Mouse (Mus musculus): Measurements from ENCODE around the gene Faxc. TPM values are rescaled to one million over a fixed set of nuclear protein-coding genes. Genes with fewer than 3 reads are reported as not detected.

The Faxc gene
- total and polyA plus RNA-seq, 3 experiments: not detected

DNA sequence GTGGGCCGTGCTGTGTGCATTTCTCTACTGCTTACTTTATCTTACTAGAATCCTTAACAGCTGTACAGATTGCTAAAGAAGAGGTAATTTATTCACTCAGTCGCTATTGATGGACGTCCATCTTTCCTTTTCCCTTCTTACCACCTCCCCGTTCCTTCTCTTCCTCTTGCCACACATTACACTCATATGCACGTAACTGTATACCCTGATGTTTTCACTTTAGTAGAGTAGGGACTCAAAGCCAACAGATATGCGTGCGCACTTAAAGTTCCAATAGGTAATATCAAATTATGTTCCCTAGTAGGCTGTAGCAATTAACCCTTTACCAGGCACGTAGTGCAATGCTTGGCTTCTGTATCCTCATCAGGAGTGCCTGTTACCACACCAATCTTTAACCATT lies 55.7 kb downstream of the Faxc start:
- no peak overlapping the region for H3K27ac ChIP-seq (ENCODE audit: control insufficient read depth, low read depth, low read length)
- DNase-seq (ENCODE audit: low read depth, low spot score): no peak
- no peaks in the 10 kb centered on the region for H3K27me3 ChIP-seq (ENCODE audit: control insufficient read depth in 1 of 2, insufficient read depth in 2 of 2, low read length in 2 of 2)
- H3K79me2 ChIP-seq (ENCODE audit: control insufficient read depth, insufficient read depth, low read length, poor library complexity): no peaks in the 10 kb centered on the region
- H3K9me3 ChIP-seq (replicated peaks; ENCODE audit: insufficient read depth, low read length): no peaks in the 10 kb centered on the region
- H3K9ac ChIP-seq (ENCODE audit: control insufficient read depth, low read depth, low read length, poor library complexity, severe bottlenecking): no peak overlapping the region
- no peaks in the 10 kb centered on the region for H3K4me1 ChIP-seq (ENCODE audit: control insufficient read depth in 1 of 2, insufficient read depth in 2 of 2, low read length in 2 of 2)
- H3K36me3 ChIP-seq (ENCODE audit: control insufficient read depth in 1 of 2, insufficient read depth in 2 of 2, low read length in 2 of 2): no peaks in the 10 kb centered on the region
- no peak overlapping the region for H3K4me3 ChIP-seq (ENCODE audit: control insufficient read depth in 1 of 2, insufficient read depth in 1 of 2, low read depth in 2 of 2, low read length in 2 of 2)
- TF ChIP-seq MYB (IDR thresholded peaks at IDR 0.05; ENCODE audit: low read depth, low read length) (no peak), GABPA (IDR thresholded peaks at IDR 0.05; ENCODE audit: low read depth, low read length) (no peak), SMC3 (IDR thresholded peaks at IDR 0.05; ENCODE audit: low read depth, low read length) (no peak), CTCF (IDR thresholded peaks at IDR 0.05 in 2 of 3, conservative IDR thresholded peaks at IDR 0.05 in 1 of 3; ENCODE audit: control insufficient read depth in 1 of 3, insufficient read depth in 1 of 3, low read depth in 2 of 3, low read length in 3 of 3, poor library complexity in 1 of 3, severe bottlenecking in 1 of 3) (no peak), ZKSCAN1 (IDR thresholded peaks at IDR 0.05; ENCODE audit: low read depth, low read length) (no peak), SIN3A (IDR thresholded peaks at IDR 0.05; ENCODE audit: low read length) (no peak), MYC (IDR thresholded peaks at IDR 0.05; ENCODE audit: low read depth, low read length) (no peak), EP300 (IDR thresholded peaks at IDR 0.05; ENCODE audit: low read depth in 1 of 2, low read length in 2 of 2) (no peak), E2F4 (IDR thresholded peaks at IDR 0.05; ENCODE audit: borderline replicate concordance, low read depth, low read length) (no peak), GATA1 (IDR thresholded peaks at IDR 0.05; ENCODE audit: low read depth, low read length) (no peak), ZC3H11A (IDR thresholded peaks at IDR 0.05; ENCODE audit: low read depth, low read length) (no peak), POLR2A (IDR thresholded peaks at IDR 0.05; ENCODE audit: control insufficient read depth in 1 of 2, insufficient read depth in 1 of 2, low read depth in 1 of 2, low read length in 2 of 2, poor library complexity in 1 of 2) (no peak), NRF1 (IDR thresholded peaks at IDR 0.05; ENCODE audit: insufficient read depth, low read depth, low read length, poor library complexity, severe bottlenecking) (no peak), ZNF384 (IDR thresholded peaks at IDR 0.05; ENCODE audit: low read depth, low read length) (no peak)

GRCm38 (mm10) chr4:21987460-21987859 lies 56.3 kb downstream of the Faxc start:
- DNase-seq (ENCODE audit: low read depth, low spot score): no peak
- Histone ChIP-seq H3K27ac (ENCODE audit: control insufficient read depth, low read depth, low read length) (no peak overlapping the region), H3K9ac (ENCODE audit: control insufficient read depth, low read depth, low read length, poor library complexity, severe bottlenecking) (no peak overlapping the region), H3K4me1 (ENCODE audit: control insufficient read depth in 1 of 2, insufficient read depth in 2 of 2, low read length in 2 of 2) (no peaks in the 10 kb centered on the region), H3K4me3 (ENCODE audit: control insufficient read depth in 1 of 2, insufficient read depth in 1 of 2, low read depth in 2 of 2, low read length in 2 of 2) (no peak overlapping the region), H3K36me3 (ENCODE audit: control insufficient read depth in 1 of 2, insufficient read depth in 2 of 2, low read length in 2 of 2) (no peaks in the 10 kb centered on the region), H3K27me3 (ENCODE audit: control insufficient read depth in 1 of 2, insufficient read depth in 2 of 2, low read length in 2 of 2) (no peaks in the 10 kb centered on the region), H3K9me3 (replicated peaks; ENCODE audit: insufficient read depth, low read length) (no peaks in the 10 kb centered on the region), H3K79me2 (ENCODE audit: control insufficient read depth, insufficient read depth, low read length, poor library complexity) (no peaks in the 10 kb centered on the region)
- no peak for TF ChIP-seq POLR2A (IDR thresholded peaks at IDR 0.05; ENCODE audit: control insufficient read depth in 1 of 2, insufficient read depth in 1 of 2, low read depth in 1 of 2, low read length in 2 of 2, poor library complexity in 1 of 2)
- TF ChIP-seq MXI1 (IDR thresholded peaks at IDR 0.05; ENCODE audit: low read depth, low read length): no peak
- TF ChIP-seq NRF1 (IDR thresholded peaks at IDR 0.05; ENCODE audit: insufficient read depth, low read depth, low read length, poor library complexity, severe bottlenecking): no peak
- no peak for TF ChIP-seq CTCF (IDR thresholded peaks at IDR 0.05 in 2 of 3, conservative IDR thresholded peaks at IDR 0.05 in 1 of 3; ENCODE audit: control insufficient read depth in 1 of 3, insufficient read depth in 1 of 3, low read depth in 2 of 3, low read length in 3 of 3, poor library complexity in 1 of 3, severe bottlenecking in 1 of 3)
- no peak for TF ChIP-seq MYB (IDR thresholded peaks at IDR 0.05; ENCODE audit: low read depth, low read length)
- TF ChIP-seq ZKSCAN1 (IDR thresholded peaks at IDR 0.05; ENCODE audit: low read depth, low read length): no peak
- no peak for TF ChIP-seq MAX (IDR thresholded peaks at IDR 0.05; ENCODE audit: low read length)
- TF ChIP-seq SMC3 (IDR thresholded peaks at IDR 0.05; ENCODE audit: low read depth, low read length): no peak
